Mouse (Mus musculus) gastrocnemius, postnatal 14 days (tissue): Measurements from ENCODE around the gene Pgls. TPM values are rescaled to one million over a fixed set of nuclear protein-coding genes. Genes with fewer than 3 reads are reported as not detected.

Source experiments
- DNase-seq: peaks from one replicate; pipeline ENCODE4 v3.0.0; 2021; ENCODE audit warnings: mixed read lengths
- intact Hi-C: fragments of 180-260 bp; cut with DNase I; formaldehyde crosslinking; loops from one replicate; pipeline ENCODE4 v1.15.1; 2025; ENCODE audit warnings: low total_unique reads
- microRNA-seq, 2 experiments: library from miRNA; unstranded; fragments of <30 nt; microRNA quantifications; one replicate each; pipeline ENCODE4 v1.2.0; 2021
- total RNA-seq, 2 experiments: library from RNA; stranded (reverse); gene quantifications; 2 replicates each; pipeline ENCODE4 v1.2.3; 2021

The Pgls gene
- total RNA-seq, 2 experiments from 2014 or later: 40.5 to 43.3 TPM

- intact Hi-C loops: no loop called here
- DNase-seq: peak; percentile 89
Observed at GRCm38 (mm10) chr8:71629096-71629697, 37.2 kb downstream of the Pgls start.

GRCm38 (mm10) chr8:71629781-71630212 is 37.8 kb downstream of the Pgls start:
- intact Hi-C loops: no loop called here
- peak; percentile 42 for DNase-seq

- no peak for DNase-seq
- intact Hi-C loops: no loop called here
Observed at GRCm38 (mm10) chr8:71630761-71631160, 38.8 kb downstream of the Pgls start.

GRCm38 (mm10) chr8:71631897-71632296 is 39.9 kb downstream of the Pgls start:
- intact Hi-C loops: no loop called here
- DNase-seq: no peak

GRCm38 (mm10) chr8:71633164-71633563 is 41.2 kb downstream of the Pgls start:
- DNase-seq: peak; percentile 61

GRCm38 (mm10) chr8:71633981-71634667 is 42.1 kb downstream of the Pgls start:
- DNase-seq: peak; percentile 39
- intact Hi-C loops: no loop called here

More at GRCm38 (mm10) chr8:71633164-71633563, 41.2 kb downstream of the Pgls start:
- intact Hi-C loops: no loop called here

GRCm38 (mm10) chr8:71637149-71638095 is 45.4 kb downstream of the Pgls start:
- intact Hi-C loops: no loop called here
- no peak for DNase-seq

- intact Hi-C loops: no loop called here
Observed at GRCm38 (mm10) chr8:71638321-71638720, 46.3 kb downstream of the Pgls start.

GRCm38 (mm10) chr8:71639318-71639717 is 47.3 kb downstream of the Pgls start:
- DNase-seq: no peak
- intact Hi-C loops: no loop called here

More at GRCm38 (mm10) chr8:71638321-71638720, 46.3 kb downstream of the Pgls start:
- DNase-seq: no peak

- intact Hi-C loops: no loop called here
Observed at GRCm38 (mm10) chr8:71645510-71645909, 53.5 kb downstream of the Pgls start.

More at GRCm38 (mm10) chr8:71645510-71645909, 53.5 kb downstream of the Pgls start:
- no peak for DNase-seq

Small RNA genes lying within 50 kb of the gene (microRNA-seq; reads per million reads assigned to microRNA genes)
- gene Mir6769b: 0 to 0.64 reads per million in 2 experiments

Other genes with a start within 250 kb of the Pgls start
- 10 to 100 TPM; 96.4 to 100.0 TPM for gene Use1, start 225.3 kb upstream of the Pgls start, total RNA-seq
- gene Ocel1, start 220.9 kb upstream of the Pgls start, total RNA-seq: 1 to 10 TPM; 5.9 to 7.5 TPM
- gene Nr2f6, start 210.2 kb upstream of the Pgls start, total RNA-seq: 10 to 100 TPM; 16.0 to 21.5 TPM
- gene Ushbp1, start 196.4 kb upstream of the Pgls start, total RNA-seq: 10 to 100 TPM; 11.0 to 12.9 TPM
- 10 to 100 TPM; 61.3 to 66.5 TPM for gene Babam1, start 195.3 kb upstream of the Pgls start, total RNA-seq
- under 1 TPM; 0.78 to 0.86 TPM for gene Ankle1, start 186.2 kb upstream of the Pgls start, total RNA-seq
- gene Abhd8, start 128.5 kb upstream of the Pgls start, total RNA-seq: 10 to 100 TPM; 22.8 to 27.6 TPM
- gene Mrpl34, start 127.2 kb upstream of the Pgls start, total RNA-seq: 10 to 100 TPM; 44.0 to 45.2 TPM
- gene Dda1, start 123.0 kb upstream of the Pgls start, total RNA-seq: 10 to 100 TPM; 28.3 to 31.8 TPM
- gene Ano8, start 106.2 kb upstream of the Pgls start, total RNA-seq: 10 to 100 TPM; 14.4 to 16.2 TPM
- 1 to 10 TPM; 7.5 to 8.5 TPM for gene Gtpbp3, start 104.1 kb upstream of the Pgls start, total RNA-seq
- 10 to 100 TPM in 1 of 2 experiments, 1 to 10 TPM in 1; 7.7 to 11.7 TPM for gene Plvap, start 80.4 kb upstream of the Pgls start, total RNA-seq
- under 1 TPM in 1 of 2 experiments, not detected in 1; 0.33 TPM for gene Ccdc194, start 66.5 kb upstream of the Pgls start, total RNA-seq
- 1 to 10 TPM; 8.6 to 9.3 TPM for gene Bst2, start 54.7 kb upstream of the Pgls start, total RNA-seq
- 10 to 100 TPM; 20.4 to 20.6 TPM for gene Mvb12a, start 49.3 kb upstream of the Pgls start, total RNA-seq
- gene Tmem221, start 33.3 kb upstream of the Pgls start, total RNA-seq: under 1 TPM in 1 of 2 experiments, not detected in 1; 0.21 TPM
- gene Nxnl1, start 25.6 kb upstream of the Pgls start, total RNA-seq: under 1 TPM in 1 of 2 experiments, not detected in 1; 0.18 TPM
- gene Slc27a1, start 23.3 kb upstream of the Pgls start, total RNA-seq: 10 to 100 TPM; 29.9 to 50.8 TPM
- gene Fam129c, start 5.5 kb downstream of the Pgls start, total RNA-seq: under 1 TPM; 0.59 to 0.82 TPM
- 10 to 100 TPM; 35.6 to 39.3 TPM for gene Colgalt1, start 18.8 kb downstream of the Pgls start, total RNA-seq
- gene Unc13a, start 79.6 kb downstream of the Pgls start, total RNA-seq: under 1 TPM; 0.18 to 0.20 TPM
- gene Jak3, start 84.1 kb downstream of the Pgls start, total RNA-seq: 1 to 10 TPM; 2.6 to 2.8 TPM
- 1 to 10 TPM; 1.1 to 1.5 TPM for gene Insl3, start 97.0 kb downstream of the Pgls start, total RNA-seq
- gene B3gnt3, start 109.6 kb downstream of the Pgls start, total RNA-seq: 1 to 10 TPM; 5.2 to 5.5 TPM
- gene Fcho1, start 133.5 kb downstream of the Pgls start, total RNA-seq: under 1 TPM; 0.39 to 0.53 TPM